Mouse (Mus musculus) small intestine, adult 2 months (tissue): ENCODE data around the gene Nppa.
A peak's percentile ranks its signal among the peaks of the same experiment; 100 is the strongest.

Experiments
- CTCF ChIP-seq: fragments of 200-500 bp; IDR thresholded peaks from 2 replicates; pipeline ENCODE4 v1.5.1; 2012; ENCODE audit warnings: low read depth, mild to moderate bottlenecking, control low read depth, inconsistent platforms, low read length, moderate library complexity, mixed read lengths; ENCODE audit not compliant: insufficient replicate concordance, insufficient read length; ENCODE audit errors: extremely low read depth
- POLR2A ChIP-seq: fragments of 200-500 bp; IDR thresholded peaks from 2 replicates; pipeline ENCODE4 v1.6.1; 2012; ENCODE audit warnings: low read depth, mild to moderate bottlenecking, control low read depth, inconsistent platforms, low read length, moderate library complexity

DNA sequence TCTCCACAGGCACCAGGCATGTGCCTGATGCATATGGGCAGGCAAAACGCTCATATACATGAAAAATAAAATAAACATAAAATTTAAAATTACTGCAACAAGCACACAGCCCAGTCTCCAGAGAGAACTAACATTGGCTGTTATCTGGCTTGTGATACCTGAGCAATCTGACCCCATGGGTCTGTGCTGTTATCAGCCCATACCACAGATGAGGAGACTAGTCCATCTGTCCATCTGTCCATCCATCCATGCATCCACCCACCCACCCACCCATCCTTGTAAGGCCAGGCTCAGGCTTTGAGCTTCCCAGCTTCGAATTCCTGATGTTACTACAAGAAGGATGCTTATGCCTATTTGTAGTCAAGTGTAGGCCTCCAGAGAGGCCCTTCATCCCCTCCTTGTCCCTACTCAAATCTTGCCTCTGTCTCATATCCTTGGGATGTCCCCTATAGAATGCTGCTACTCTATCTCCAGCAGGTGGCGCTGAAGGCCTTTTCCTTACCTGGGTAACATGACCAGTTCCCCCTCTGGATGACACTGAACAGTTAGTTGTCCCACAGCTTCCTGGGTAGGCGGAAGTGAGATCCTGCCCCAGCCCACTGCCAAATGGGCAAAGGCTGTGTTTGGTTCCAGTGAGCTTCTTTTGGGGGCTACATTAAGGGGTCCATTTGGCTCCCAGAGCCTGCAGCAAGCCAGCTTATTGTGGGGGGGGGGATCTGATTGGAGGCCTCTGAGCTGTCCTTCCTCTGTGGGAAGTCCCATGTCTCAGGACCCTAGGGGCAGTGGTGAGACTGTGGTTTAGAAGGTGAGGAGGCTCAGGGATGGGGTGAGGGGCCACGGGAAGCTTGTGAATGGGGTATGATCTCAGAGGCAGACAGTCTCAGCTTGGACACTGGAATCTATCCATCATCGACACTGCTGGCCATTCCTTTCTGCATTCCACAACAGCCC lies 40.4 kb upstream of the Nppa start:
- peak; percentile 65; the same call in 1 of the 2 replicates for TF ChIP-seq CTCF
- no peak for TF ChIP-seq POLR2A
